Mouse (Mus musculus) hindbrain, embryonic 12.5 days (tissue): ENCODE results near the gene Rgs17. TPM values are rescaled to one million over a fixed set of nuclear protein-coding genes. Genes with fewer than 3 reads are reported as not detected.
A peak's percentile ranks its signal among the peaks of the same experiment; 100 is the strongest.

Experiments
- ATAC-seq: fragments of 200-750 bp; cut with Nextera tagmentation; 2 replicates; pipeline ENCODE4 v1.8.0; 2017; ENCODE audit warnings: moderate TSS enrichment; ENCODE audit not compliant: low FRiP score
- H3K27ac ChIP-seq: fragments of 300-500 bp; sonication (generic); 2 replicates; pipeline ENCODE4 v1.5.1; 2016; ENCODE audit warnings: mild to moderate bottlenecking
- H3K27me3 ChIP-seq: fragments of 300-500 bp; sonication (generic); 2 replicates; pipeline ENCODE4 v1.6.1; 2016; ENCODE audit warnings: mild to moderate bottlenecking
- H3K36me3 ChIP-seq: fragments of 300-500 bp; sonication (generic); 2 replicates; pipeline ENCODE4 v1.6.1; 2016; ENCODE audit warnings: mild to moderate bottlenecking
- H3K4me1 ChIP-seq: fragments of 300-500 bp; sonication (generic); 2 replicates; pipeline ENCODE4 v1.6.1; 2016
- H3K4me2 ChIP-seq: fragments of 300-500 bp; sonication (generic); replicated peaks from 2 replicates; pipeline ENCODE4 v1.6.1; 2016; ENCODE audit warnings: mild to moderate bottlenecking
- H3K4me3 ChIP-seq: fragments of 300-500 bp; sonication (generic); 2 replicates; pipeline ENCODE4 v1.5.1; 2016; ENCODE audit warnings: mild to moderate bottlenecking
- H3K9ac ChIP-seq: fragments of 300-500 bp; sonication (generic); 2 replicates; pipeline ENCODE4 v1.6.1; 2016; ENCODE audit warnings: mild to moderate bottlenecking, moderate library complexity
- H3K9me3 ChIP-seq: fragments of 300-500 bp; sonication (generic); replicated peaks from 2 replicates; pipeline ENCODE4 v1.6.1; 2016; ENCODE audit warnings: mild to moderate bottlenecking
- WGBS: fragments of 180-500 bp; shearing (Covaris S2); methylation state at CpG from one replicate; pipeline ENCODE4 v1.1.7; 2016; 5-methylcytosine and 5-hydroxymethylcytosine counted together
- polyA plus RNA-seq: library from polyadenylated mRNA; unstranded; fragments of >200 nt; fragmentation: Nextera tagmentation; extraction: Ambion mirVana; gene quantifications from 2 replicates; pipeline ENCODE4 v1.2.1, GENCODE M21; 2016

Gene Rgs17
- polyA plus RNA-seq, 1 experiment from 2014 or later = 5.3 TPM

DNA sequence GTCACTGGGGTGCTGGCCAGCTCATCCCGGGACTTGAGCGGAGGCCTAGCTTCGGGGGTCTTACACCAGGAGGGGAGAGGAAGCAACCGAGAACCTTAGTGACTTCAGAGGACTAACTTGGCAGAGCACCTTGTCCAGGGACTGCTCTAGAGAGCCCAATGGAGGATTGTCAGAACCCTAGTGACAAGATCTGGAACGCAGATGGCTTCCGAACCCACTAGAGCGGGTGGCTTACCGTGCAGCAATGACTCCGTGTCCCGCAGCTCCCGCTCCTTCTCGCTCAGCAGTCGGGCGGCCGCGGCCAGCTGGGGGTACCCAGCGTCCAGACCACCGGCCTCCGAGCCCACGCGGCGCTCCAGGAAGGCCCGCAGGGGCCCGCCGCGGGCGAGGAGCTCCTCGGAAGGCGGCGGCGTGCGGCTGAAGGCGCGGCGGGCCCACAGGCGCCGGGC lies 98.9 kb downstream of the Rgs17 start:
- H3K4me1 ChIP-seq = peaks cover 13% of the 10 kb centered on the region
- H3K27me3 ChIP-seq = no peaks in the 10 kb centered on the region
- peaks cover 15% of the 10 kb centered on the region for H3K36me3 ChIP-seq
- H3K9me3 ChIP-seq = no peaks in the 10 kb centered on the region
- peak overlapping the region; percentile 70 for H3K4me2 ChIP-seq
- 2% methylated on average over 37 of the region's 37 CpGs for WGBS
- peak overlapping the region; percentile 91 for H3K4me3 ChIP-seq
- H3K27ac ChIP-seq = peak overlapping the region; percentile 89
- ATAC-seq = peak; percentile 44; the same call in 1 of the 2 replicates
- peak overlapping the region; percentile 94 for H3K9ac ChIP-seq

DNA sequence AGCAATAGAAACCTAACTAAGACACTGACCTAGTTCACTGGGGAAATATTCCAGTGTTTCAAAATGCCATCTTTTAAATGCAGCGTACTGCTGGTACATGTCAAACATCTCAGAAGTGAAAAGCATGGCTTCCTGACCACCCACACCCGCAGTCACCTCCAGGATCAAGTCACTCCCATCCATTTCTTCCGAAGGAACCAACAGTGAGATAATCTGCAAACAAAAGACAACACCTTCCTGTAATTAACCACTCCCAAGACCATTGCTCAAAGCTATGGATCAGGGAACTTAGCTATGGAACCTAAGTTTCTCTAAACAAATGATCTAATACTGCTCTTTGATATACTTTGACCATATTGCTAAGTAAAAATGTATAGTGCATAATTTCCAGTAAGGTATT lies 103.4 kb downstream of the Rgs17 start:
- WGBS = 95% methylated on average over 3 of the region's 3 CpGs
- no peak overlapping the region for H3K4me3 ChIP-seq
- H3K27me3 ChIP-seq = no peaks in the 10 kb centered on the region
- H3K9ac ChIP-seq = no peak overlapping the region
- H3K4me1 ChIP-seq = peaks cover 13% of the 10 kb centered on the region
- no peak for ATAC-seq
- H3K4me2 ChIP-seq = no peak overlapping the region
- no peak overlapping the region for H3K27ac ChIP-seq
- H3K36me3 ChIP-seq = peaks cover 49% of the 10 kb centered on the region
- no peaks in the 10 kb centered on the region for H3K9me3 ChIP-seq

DNA sequence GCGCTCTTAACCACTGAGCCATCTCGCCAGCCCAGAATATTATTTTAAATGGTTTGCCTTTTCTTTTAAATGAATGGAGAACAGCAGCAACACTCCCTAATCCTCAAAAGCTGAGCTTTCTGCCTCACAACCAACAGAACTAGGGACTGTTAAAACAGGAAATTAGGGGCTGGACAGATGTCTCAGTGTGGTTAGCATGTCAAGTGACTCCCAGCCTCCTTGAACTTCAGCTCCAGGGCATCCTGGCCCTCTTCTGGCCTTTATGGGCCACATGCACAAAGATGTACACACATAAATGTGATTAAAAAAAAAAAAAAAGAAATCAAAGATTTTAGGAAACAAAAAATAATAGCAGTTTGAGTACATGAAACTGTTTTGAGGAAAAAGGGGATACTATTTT lies 106.2 kb downstream of the Rgs17 start:
- peaks cover 71% of the 10 kb centered on the region for H3K36me3 ChIP-seq
- 95% methylated on average over 2 of the region's 2 CpGs for WGBS

DNA sequence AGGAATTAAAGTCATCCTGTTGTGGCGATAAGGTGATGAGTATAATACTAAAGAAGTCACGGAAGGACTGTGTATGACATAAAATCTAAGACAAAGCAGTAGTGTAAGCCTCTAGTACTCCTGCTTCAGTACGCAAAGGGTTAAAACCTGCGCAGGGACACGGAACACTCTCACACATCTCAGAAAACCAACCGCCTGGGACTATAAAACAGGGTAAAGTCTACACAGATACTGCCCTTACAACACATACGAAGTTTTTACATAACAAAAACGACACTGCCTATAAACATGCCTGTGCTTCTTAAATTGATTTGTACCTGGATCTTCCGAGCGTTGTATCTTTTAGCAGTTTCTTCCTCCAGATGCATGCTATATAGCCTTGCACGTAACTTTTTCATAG lies 108.5 kb downstream of the Rgs17 start:
- Histone ChIP-seq H3K4me3 (no peak overlapping the region), H3K27me3 (no peaks in the 10 kb centered on the region), H3K4me2 (no peak overlapping the region), H3K4me1 (no peaks in the 10 kb centered on the region), H3K9ac (no peak overlapping the region), H3K27ac (no peak overlapping the region), H3K9me3 (no peaks in the 10 kb centered on the region), H3K36me3 (peaks cover 61% of the 10 kb centered on the region)
- WGBS = 93% methylated on average over 11 of the region's 11 CpGs
- no peak for ATAC-seq

More for the DNA sequence above, 106.2 kb downstream of the Rgs17 start:
- no peak overlapping the region for H3K27ac ChIP-seq
- no peaks in the 10 kb centered on the region for H3K9me3 ChIP-seq
- no peak overlapping the region for H3K9ac ChIP-seq
- no peak overlapping the region for H3K4me3 ChIP-seq
- H3K4me1 ChIP-seq = no peaks in the 10 kb centered on the region
- no peak for ATAC-seq
- no peak overlapping the region for H3K4me2 ChIP-seq
- H3K27me3 ChIP-seq = no peaks in the 10 kb centered on the region

DNA sequence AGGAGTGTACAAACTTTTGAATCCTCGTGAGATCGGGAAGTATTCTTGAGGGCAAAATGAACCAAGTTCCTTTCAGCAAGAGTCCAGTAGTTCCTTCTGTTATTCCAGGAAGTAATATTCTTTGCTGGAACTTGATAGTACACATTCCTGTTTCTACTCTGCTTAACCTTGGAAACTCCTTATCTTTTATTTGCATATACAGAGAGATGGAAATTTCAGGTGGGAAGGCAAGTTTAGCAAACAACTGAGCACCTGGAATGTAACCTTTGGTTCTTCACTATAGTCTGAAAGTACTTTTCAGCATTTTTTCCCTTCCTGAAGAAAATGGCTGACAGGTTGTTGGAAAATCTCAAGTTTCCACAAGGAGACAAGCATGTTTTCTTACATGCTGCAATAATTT lies 114.5 kb downstream of the Rgs17 start:
- H3K4me1 ChIP-seq = peaks cover 19% of the 10 kb centered on the region
- no peak for ATAC-seq
- no peak overlapping the region for H3K9ac ChIP-seq
- H3K27ac ChIP-seq = no peak overlapping the region
- no peaks in the 10 kb centered on the region for H3K9me3 ChIP-seq
- H3K4me3 ChIP-seq = no peak overlapping the region
- 86% methylated on average over 2 of the region's 2 CpGs for WGBS
- H3K27me3 ChIP-seq = no peaks in the 10 kb centered on the region
- H3K4me2 ChIP-seq = no peak overlapping the region
- H3K36me3 ChIP-seq = peaks cover 13% of the 10 kb centered on the region

DNA sequence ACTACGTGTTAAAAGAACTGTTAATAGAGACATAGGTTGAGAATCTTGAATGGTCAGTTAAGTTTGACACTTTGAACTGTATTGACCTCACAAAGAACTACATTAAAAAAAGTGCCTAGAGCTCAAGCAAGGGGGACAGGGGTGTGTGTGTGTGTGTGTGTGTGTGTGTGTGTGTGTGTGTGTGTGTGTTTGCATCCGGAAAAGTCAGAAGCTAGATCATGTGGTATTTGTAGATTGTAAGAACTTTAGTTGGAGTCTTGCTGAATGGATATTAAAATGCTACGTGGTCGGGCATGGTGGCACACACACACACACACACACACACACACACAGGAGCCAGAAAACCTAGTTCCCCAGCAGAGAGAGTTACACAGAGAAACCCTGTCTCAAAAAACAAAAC lies 115.2 kb downstream of the Rgs17 start:
- Histone ChIP-seq H3K4me2 (no peak overlapping the region), H3K4me3 (no peak overlapping the region), H3K27me3 (no peaks in the 10 kb centered on the region), H3K9ac (no peak overlapping the region), H3K4me1 (peaks cover 23% of the 10 kb centered on the region), H3K36me3 (peaks cover 9% of the 10 kb centered on the region), H3K9me3 (no peaks in the 10 kb centered on the region), H3K27ac (no peak overlapping the region)
- 67% methylated on average over 4 of the region's 4 CpGs for WGBS
- no peak for ATAC-seq

DNA sequence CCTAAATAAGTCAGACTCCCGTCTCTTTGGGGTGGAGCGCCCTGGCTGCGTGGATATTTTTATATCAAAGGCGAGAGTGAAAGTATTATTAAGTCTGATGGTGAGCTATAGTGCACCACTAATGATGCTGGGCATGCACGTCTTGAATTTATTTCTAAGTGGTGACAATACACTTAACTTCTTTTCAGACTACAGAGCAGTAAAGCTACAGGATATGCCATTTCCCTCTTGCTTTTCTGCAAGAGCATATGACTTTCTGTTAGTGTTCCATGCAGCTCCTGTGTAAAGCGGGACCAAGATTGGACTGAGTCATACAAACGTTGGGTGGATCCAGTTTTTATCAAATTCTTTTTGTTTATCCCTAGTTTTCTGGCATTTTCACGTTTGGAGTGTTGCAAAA lies 115.8 kb downstream of the Rgs17 start:
- H3K4me1 ChIP-seq = peaks cover 24% of the 10 kb centered on the region
- WGBS = 22% methylated on average over 8 of the region's 8 CpGs
- peak overlapping the region; percentile 74 for H3K4me3 ChIP-seq
- no peak for ATAC-seq
- H3K27ac ChIP-seq = peak overlapping the region; percentile 90; the same call in 1 of the 2 replicates
- no peaks in the 10 kb centered on the region for H3K27me3 ChIP-seq
- peak overlapping the region; percentile 71 for H3K9ac ChIP-seq
- H3K4me2 ChIP-seq = peak overlapping the region; percentile 98
- H3K9me3 ChIP-seq = no peaks in the 10 kb centered on the region
- H3K36me3 ChIP-seq = peaks cover 9% of the 10 kb centered on the region

DNA sequence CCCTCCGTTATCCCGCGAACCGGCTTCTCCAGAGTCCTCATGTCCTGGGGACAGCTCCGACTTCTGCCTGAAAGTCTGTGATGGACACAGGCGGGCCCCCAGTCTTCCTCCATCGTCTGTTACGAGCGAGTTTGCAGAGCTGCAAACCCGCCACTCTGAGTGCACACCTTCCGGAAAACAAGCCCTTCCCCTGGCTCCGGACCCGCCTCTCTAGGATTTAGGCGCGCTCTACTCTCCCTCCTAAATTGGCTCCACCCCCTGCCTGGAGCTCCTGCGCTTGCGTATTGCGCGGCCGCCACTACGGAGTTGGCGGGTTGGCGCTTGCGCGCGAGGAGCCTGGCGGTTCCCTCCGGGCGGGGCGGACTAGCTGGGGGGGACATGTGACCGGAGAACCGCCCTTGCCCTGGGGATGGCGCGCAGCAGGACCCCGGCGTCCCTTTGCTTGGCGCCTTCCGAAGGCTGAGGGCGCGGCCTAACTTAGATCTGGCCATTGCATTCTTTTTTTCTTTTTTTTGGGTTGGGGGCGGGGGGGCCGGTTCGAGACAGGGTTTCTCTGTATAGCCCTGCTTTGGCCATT lies 116.4 kb downstream of the Rgs17 start:
- H3K27ac ChIP-seq = peak overlapping the region; percentile 90
- H3K4me3 ChIP-seq = peak overlapping the region; percentile 74
- WGBS = 0% methylated on average over 41 of the region's 43 CpGs
- peak overlapping the region; percentile 71 for H3K9ac ChIP-seq
- H3K9me3 ChIP-seq = no peaks in the 10 kb centered on the region
- no peaks in the 10 kb centered on the region for H3K27me3 ChIP-seq
- H3K4me1 ChIP-seq = peaks cover 24% of the 10 kb centered on the region
- peaks cover 14% of the 10 kb centered on the region for H3K36me3 ChIP-seq
- peak overlapping the region; percentile 98 for H3K4me2 ChIP-seq
- ATAC-seq = peak; percentile 96

DNA sequence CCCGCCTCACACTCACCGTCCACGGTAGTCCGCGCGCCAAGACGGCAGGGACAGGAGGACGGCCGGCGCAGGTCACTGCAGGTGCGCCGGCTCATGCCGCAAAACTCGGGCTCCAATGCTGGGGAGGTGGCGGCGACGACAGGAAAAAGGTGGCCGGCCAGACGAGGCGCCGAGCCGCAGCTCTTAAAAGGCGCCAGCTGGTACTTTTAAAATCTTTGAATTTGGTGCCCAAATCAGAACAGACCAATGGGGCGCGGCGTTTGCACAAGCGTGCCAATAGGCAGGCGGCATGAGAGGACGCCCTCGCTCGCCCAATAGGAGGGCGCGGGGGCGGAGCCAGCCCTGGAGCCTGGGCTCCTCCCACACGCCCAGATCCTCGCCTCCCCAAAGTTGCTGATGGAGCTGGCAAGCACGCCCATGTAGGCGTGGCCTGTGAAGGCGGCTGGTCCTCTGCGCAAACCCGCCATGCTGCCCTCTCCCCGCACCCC lies 116.9 kb downstream of the Rgs17 start, which contains the start of gene Fbxo5:
Gene Fbxo5 (minus strand): TSS at position 358 of the 488 bp plus-strand sequence.
- peak within 1 kb of the TSS; percentile 98 for H3K4me2 ChIP-seq
- H3K27ac ChIP-seq = peak within 1 kb of the TSS; percentile 90
- peak within 1 kb of the TSS; percentile 74 for H3K4me3 ChIP-seq
- ATAC-seq = peak; percentile 98
- WGBS = under 1% methylated on average over 42 of the region's 42 CpGs
- H3K9me3 ChIP-seq = no peaks in the 10 kb centered on the region
- H3K27me3 ChIP-seq = no peaks in the 10 kb centered on the region
- peaks cover 24% of the 10 kb centered on the region for H3K4me1 ChIP-seq
- H3K36me3 ChIP-seq = peaks cover 19% of the 10 kb centered on the region
- H3K9ac ChIP-seq = peak within 1 kb of the TSS; percentile 71

DNA sequence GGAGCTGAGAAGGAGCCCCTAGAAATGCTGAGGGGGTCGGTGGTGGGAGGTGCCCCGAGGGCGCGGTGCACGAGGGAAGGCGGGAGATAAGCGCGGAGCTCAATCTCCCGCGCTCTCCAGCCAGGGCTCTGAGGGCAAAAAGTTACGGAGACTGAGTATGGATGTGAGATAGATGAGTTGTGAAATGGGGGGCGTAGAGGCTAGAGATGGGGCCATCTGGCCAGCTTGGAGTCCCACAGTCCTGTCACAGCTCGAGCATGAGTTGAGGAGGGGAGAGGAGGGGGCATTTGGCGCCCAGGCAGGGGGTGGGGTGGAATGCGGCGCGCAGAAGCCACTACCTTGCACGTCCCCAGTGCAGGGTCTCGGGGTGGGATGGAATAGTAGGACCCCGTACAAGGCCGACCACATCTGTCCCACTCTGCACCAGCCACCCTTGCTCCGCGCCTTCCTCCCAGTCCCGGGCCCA lies 117.5 kb downstream of the Rgs17 start:
- no peaks in the 10 kb centered on the region for H3K27me3 ChIP-seq
- H3K9me3 ChIP-seq = no peaks in the 10 kb centered on the region
- H3K4me3 ChIP-seq = peak overlapping the region; percentile 74
- H3K4me1 ChIP-seq = peaks cover 24% of the 10 kb centered on the region
- H3K9ac ChIP-seq = peak overlapping the region; percentile 69
- H3K27ac ChIP-seq = peak overlapping the region; percentile 79
- peaks cover 24% of the 10 kb centered on the region for H3K36me3 ChIP-seq
- H3K4me2 ChIP-seq = peak overlapping the region; percentile 98
- ATAC-seq = peak; percentile 48
- WGBS = 0% methylated on average over 20 of the region's 24 CpGs

DNA sequence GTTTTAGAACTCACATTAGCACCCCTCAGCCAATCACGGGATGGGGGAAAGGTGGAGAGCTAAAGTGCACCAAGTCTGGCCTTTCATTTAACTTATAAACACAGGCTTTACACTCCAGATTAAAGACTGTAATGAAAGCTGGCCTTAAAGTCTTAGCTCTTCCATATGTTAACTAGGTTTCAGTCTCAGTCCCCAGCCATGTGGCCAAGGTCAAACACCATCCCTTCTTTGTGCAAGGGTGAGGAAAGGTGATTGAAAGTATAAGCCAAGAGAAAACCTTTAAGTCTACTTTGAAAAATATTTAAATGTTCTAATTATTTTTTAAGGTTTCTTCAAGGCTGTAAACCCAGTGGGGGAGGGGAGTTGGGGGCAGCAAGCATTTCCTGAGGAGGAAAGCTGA lies 118.5 kb downstream of the Rgs17 start:
- H3K36me3 ChIP-seq = peaks cover 27% of the 10 kb centered on the region
- ATAC-seq = no peak
- H3K4me2 ChIP-seq = peak overlapping the region; percentile 98
- peak overlapping the region; percentile 74 for H3K4me3 ChIP-seq
- H3K4me1 ChIP-seq = peaks cover 24% of the 10 kb centered on the region
- H3K9ac ChIP-seq = peak overlapping the region; percentile 5; the same call in 1 of the 2 replicates
- WGBS = 6% methylated on average over 1 of the region's 1 CpGs
- H3K27ac ChIP-seq = no peak overlapping the region
- H3K9me3 ChIP-seq = no peaks in the 10 kb centered on the region
- no peaks in the 10 kb centered on the region for H3K27me3 ChIP-seq

DNA sequence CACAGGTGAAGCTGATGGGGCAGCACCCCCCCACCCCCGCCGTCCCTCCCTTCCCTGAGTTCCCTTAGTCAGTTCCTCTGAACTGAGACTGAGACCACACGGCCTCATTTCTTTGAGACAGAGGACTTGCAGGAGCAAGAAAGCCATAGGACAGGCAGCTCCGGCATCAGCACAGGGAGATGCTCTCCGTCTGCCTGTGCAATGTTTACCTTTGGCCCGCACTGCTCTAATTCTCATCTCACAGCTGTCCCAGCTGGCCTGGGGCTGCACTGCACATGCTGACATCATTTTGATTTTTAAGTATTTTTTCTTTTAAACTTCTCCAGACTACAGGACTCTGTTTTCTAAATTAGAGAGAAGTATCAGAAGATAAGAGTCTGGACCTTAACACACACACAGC lies 119.3 kb downstream of the Rgs17 start:
- 35% methylated on average over 6 of the region's 6 CpGs for WGBS
- Histone ChIP-seq H3K4me2 (peak overlapping the region; percentile 98), H3K36me3 (peaks cover 36% of the 10 kb centered on the region), H3K9me3 (no peaks in the 10 kb centered on the region), H3K27ac (no peak overlapping the region), H3K4me3 (peak overlapping the region; percentile 28), H3K4me1 (peaks cover 24% of the 10 kb centered on the region), H3K27me3 (no peaks in the 10 kb centered on the region), H3K9ac (peak overlapping the region; percentile 55)
- no peak for ATAC-seq

DNA sequence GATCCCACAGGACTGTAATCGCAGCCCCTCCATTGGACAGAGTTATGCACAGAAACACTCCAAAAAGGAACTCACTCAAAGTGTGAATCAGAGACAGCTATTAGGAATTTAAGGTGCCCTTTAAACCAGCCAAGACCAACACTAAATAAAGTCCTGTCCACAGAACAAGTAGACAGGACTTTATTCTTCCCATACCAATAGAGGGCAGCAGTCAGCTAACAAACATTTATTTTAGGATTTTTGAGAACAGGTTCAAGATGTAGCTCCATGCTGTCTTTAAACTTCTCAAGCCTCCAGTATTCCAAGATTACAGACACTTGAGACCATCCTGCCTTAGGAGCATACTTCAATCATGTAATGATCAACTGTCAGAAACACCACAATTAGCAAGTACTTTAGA lies 121.7 kb downstream of the Rgs17 start:
- Histone ChIP-seq H3K4me1 (peaks cover 24% of the 10 kb centered on the region), H3K36me3 (peaks cover 37% of the 10 kb centered on the region), H3K4me2 (no peak overlapping the region), H3K9ac (no peak overlapping the region), H3K9me3 (no peaks in the 10 kb centered on the region), H3K4me3 (no peak overlapping the region), H3K27me3 (no peaks in the 10 kb centered on the region), H3K27ac (no peak overlapping the region)
- WGBS = 98% methylated on average over 1 of the region's 1 CpGs
- ATAC-seq = no peak
